In the genomic region with DNA sequence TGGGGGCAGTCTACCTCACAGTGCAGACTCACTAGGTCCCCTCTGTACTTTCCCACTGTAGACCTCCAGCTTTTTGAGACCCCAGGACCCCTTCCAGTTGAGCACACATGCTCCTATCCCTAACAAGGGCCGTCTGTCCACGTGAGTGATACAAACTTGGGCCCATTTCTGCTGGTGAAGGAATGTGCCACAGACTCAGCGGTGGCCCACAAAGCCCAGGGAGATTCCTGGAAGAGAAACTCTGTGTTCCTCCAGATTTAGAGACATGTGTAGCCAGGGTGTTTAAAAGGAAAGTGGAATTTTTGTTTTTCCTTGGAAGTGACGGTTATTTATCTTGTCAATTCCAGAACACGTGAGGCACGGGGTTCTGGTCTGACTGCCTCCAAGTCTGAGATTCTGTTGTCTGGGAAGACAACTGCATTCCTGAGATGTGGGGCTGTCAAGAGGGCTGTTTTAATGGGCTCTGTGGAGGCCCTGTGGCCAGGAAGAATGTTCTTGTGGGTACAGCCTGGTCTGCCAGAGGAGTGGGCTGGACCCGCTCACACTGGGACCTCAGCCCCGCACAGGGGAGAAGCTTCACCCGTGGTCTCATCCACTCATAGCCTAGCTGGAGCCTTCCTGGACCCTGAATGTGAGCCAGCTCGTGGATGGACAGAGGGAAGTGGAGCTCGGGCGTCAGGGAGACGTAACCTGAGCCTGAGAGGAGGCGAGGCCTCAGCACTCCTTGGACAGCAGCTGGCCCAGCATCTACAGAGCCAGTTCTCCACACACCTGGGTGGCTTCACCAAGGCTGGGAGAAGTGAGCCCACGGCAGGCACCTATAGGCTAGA, we compare ENCODE assay signal across 9 mouse cellular contexts. TPM values are rescaled to one million over a fixed set of nuclear protein-coding genes. Genes with fewer than 3 reads are reported as not detected.
A peak's percentile ranks its signal among the peaks of the same experiment; 100 is the strongest.
DNase-seq lines count a peak whose midpoint lies in the region; ATAC-seq lines count a peak whose summit lies in the region.
"Had no signal": no experiment of that assay in that cellular context is flagged by ENCODE, and none has a peak within 500 bp of the region (broad histone marks: within the 10 kb centered on the region; RNA-seq: fewer than 3 reads in every experiment).

No protein-coding gene starts in this region.

- ATAC-seq in embryonic facial prominence, embryonic 12.5 days (ENCODE audit: insufficient number of reproducible peaks, insufficient read depth, low FRiP score, low TSS enrichment): peak; percentile 52; the same call in 1 of the 2 replicates
- peak; percentile 33; the same call in 1 of the 2 replicates for ATAC-seq in limb, embryonic 13.5 days (ENCODE audit: low FRiP score, low read depth)

- 55% methylated on average over 15 of the region's 15 CpGs for WGBS in embryonic facial prominence, embryonic 12.5 days
- WGBS in limb, embryonic 13.5 days: 58% methylated on average over 15 of the region's 15 CpGs
- WGBS in midbrain, embryonic 10.5 days: 74% methylated on average over 15 of the region's 15 CpGs

- H3K4me3 ChIP-seq in embryonic facial prominence, embryonic 12.5 days: no peak overlapping the region
- H3K4me3 ChIP-seq in limb, embryonic 13.5 days: no peak overlapping the region
- H3K4me3 ChIP-seq in midbrain, embryonic 10.5 days: no peak overlapping the region

- no peaks in the 10 kb centered on the region for H3K36me3 ChIP-seq in embryonic facial prominence, embryonic 12.5 days
- H3K36me3 ChIP-seq in limb, embryonic 13.5 days: no peaks in the 10 kb centered on the region
- H3K36me3 ChIP-seq in midbrain, embryonic 10.5 days: no peaks in the 10 kb centered on the region

- intact Hi-C loops in gastrocnemius, postnatal 36 days (cut with DNase I): loop anchor here (2.0 kb wide), 1 partner anchor 22 kb away; no protein-coding TSS in a partner anchor

- no peak overlapping the region for H3K4me2 ChIP-seq in embryonic facial prominence, embryonic 12.5 days (replicated peaks)
- H3K4me2 ChIP-seq in limb, embryonic 13.5 days (replicated peaks): no peak overlapping the region

- no peaks in the 10 kb centered on the region for H3K4me1 ChIP-seq in embryonic facial prominence, embryonic 12.5 days
- H3K4me1 ChIP-seq in limb, embryonic 13.5 days: peaks cover 30% of the 10 kb centered on the region
- H3K4me1 ChIP-seq in midbrain, embryonic 10.5 days: no peaks in the 10 kb centered on the region

- no peaks in the 10 kb centered on the region for H3K9me3 ChIP-seq in embryonic facial prominence, embryonic 12.5 days
- 0 out of 2 replicates have a peak, but pooled peaks cover 3% of the 10 kb centered on the region for H3K9me3 ChIP-seq in limb, embryonic 13.5 days
- H3K9me3 ChIP-seq in midbrain, embryonic 10.5 days (replicated peaks): peaks cover 9% of the 10 kb centered on the region

- H3K9ac ChIP-seq in embryonic facial prominence, embryonic 12.5 days: no peak overlapping the region
- no peak overlapping the region; the same call in 1 of the 2 replicates for H3K9ac ChIP-seq in limb, embryonic 13.5 days

- DNase-seq in kidney, adult 11 months: peak; percentile 47
- no peak for DNase-seq in kidney, postnatal 14 days
- peak; percentile 41 for DNase-seq in gastrocnemius, postnatal 36 days
- DNase-seq in right cerebral cortex, adult 2 months (ENCODE audit: low spot score in 2 of 2): no peak
- DNase-seq in midbrain, embryonic 10.5 days (ENCODE audit: low spot score): no peak

- H3K27me3 ChIP-seq in embryonic facial prominence, embryonic 12.5 days: no peaks in the 10 kb centered on the region
- no peaks in the 10 kb centered on the region for H3K27me3 ChIP-seq in limb, embryonic 13.5 days
- H3K27me3 ChIP-seq in midbrain, embryonic 10.5 days (ENCODE audit: low read depth, poor library complexity, severe bottlenecking): no peaks in the 10 kb centered on the region

- no peak overlapping the region for H3K27ac ChIP-seq in embryonic facial prominence, embryonic 12.5 days
- peak overlapping the region; percentile 15; the same call in 1 of the 2 replicates for H3K27ac ChIP-seq in limb, embryonic 13.5 days
- no peak overlapping the region; the same call in 1 of the 2 replicates for H3K27ac ChIP-seq in midbrain, embryonic 10.5 days (replicated peaks)

RNA-seq across cellular contexts. Expression of a gene that starts 33.0 kb away (rescaled TPM):
- polyA plus RNA-seq in embryonic facial prominence, embryonic 12.5 days (2016; fragmentation: Nextera tagmentation; extraction: Ambion mirVana): not detected in 2 replicates
- total RNA-seq in gastrocnemius, postnatal 36 days (2021): not detected
- not detected in 2 replicates for polyA plus RNA-seq in limb, embryonic 13.5 days (2015; fragmentation: Nextera tagmentation; extraction: Ambion mirVana)
- not detected in 2 replicates for polyA plus RNA-seq in midbrain, embryonic 10.5 days (2016; fragmentation: Nextera tagmentation; extraction: Ambion mirVana)
- total RNA-seq: layer of hippocampus, postnatal 25 days had no signal

RNA-seq across cellular contexts. Expression of a gene that starts 34.9 kb away (rescaled TPM):
- polyA plus RNA-seq in embryonic facial prominence, embryonic 12.5 days (2016; fragmentation: Nextera tagmentation; extraction: Ambion mirVana): 12.1 and 12.5 TPM in 2 replicates
- 10 to 100 TPM; 55.1 to 58.8 TPM for total RNA-seq in gastrocnemius, postnatal 36 days (2021)
- 19.3 and 19.9 TPM in 2 replicates for polyA plus RNA-seq in limb, embryonic 13.5 days (2015; fragmentation: Nextera tagmentation; extraction: Ambion mirVana)
- polyA plus RNA-seq in midbrain, embryonic 10.5 days (2016; fragmentation: Nextera tagmentation; extraction: Ambion mirVana): 8.9 and 14.6 TPM in 2 replicates
- total RNA-seq: monocyte, adult 5-6 weeks had no signal

Comparison
In these comparisons a context has a peak if more than half of its experiments do, and no peak if none do; other contexts are left out.
1. DNase-seq: peak in kidney, adult 11 months (single experiment) and gastrocnemius, postnatal 36 days (2 of 2); none in kidney, postnatal 14 days (single experiment), right cerebral cortex, adult 2 months (0 of 2) and midbrain, embryonic 10.5 days (single experiment).